Mouse (Mus musculus): Measurements from ENCODE around the gene Rad51b.
"Not testable (repeated sequence)": the region's sequence is repeated elsewhere in the genome, so short reads cannot be mapped to it uniquely, and the experiment has no call there.

Gene Rad51b

GRCm38 (mm10) chr12:79297121-79297576 lies at the start of gene Rad51b:
Rad51b (plus strand) TSS chr12:79297282.
- in situ Hi-C loops (cut with MboI; ENCODE audit: unreplicated experiment in 2 of 2), result no loop called here

GRCm38 (mm10) chr12:79248110-79248509 lies 49.0 kb upstream of the Rad51b start:
- in situ Hi-C loops (cut with MboI; ENCODE audit: unreplicated experiment in 2 of 2), result no loop called here

GRCm38 (mm10) chr12:79253294-79254053 lies 43.6 kb upstream of the Rad51b start:
- in situ Hi-C loops (cut with MboI; ENCODE audit: unreplicated experiment in 2 of 2), result no loop called here

- in situ Hi-C loops (cut with MboI; ENCODE audit: unreplicated experiment in 2 of 2), result no loop called here
These were observed 42.1 kb upstream of the Rad51b start for GRCm38 (mm10) chr12:79254975-79255374.

- in situ Hi-C loops (cut with MboI; ENCODE audit: unreplicated experiment in 2 of 2), result loop anchor here (5.0 kb wide), 1 partner anchor 68 kb away; the partner anchor contains the start of gene Rdh11 (in 2 of the 2)
These were observed 36.9 kb upstream of the Rad51b start for GRCm38 (mm10) chr12:79260154-79260553.

- in situ Hi-C loops (cut with MboI; ENCODE audit: unreplicated experiment in 2 of 2), result loop anchor here (5.0 kb wide), 1 partner anchor 69 kb away; the partner anchor contains the start of gene Rdh11 (in 2 of the 2)
These were observed 36.0 kb upstream of the Rad51b start for GRCm38 (mm10) chr12:79261035-79261434.

GRCm38 (mm10) chr12:79272604-79273003 lies 24.5 kb upstream of the Rad51b start:
- in situ Hi-C loops (cut with MboI; ENCODE audit: unreplicated experiment in 2 of 2), result no loop called here

GRCm38 (mm10) chr12:79279513-79280115 lies 17.5 kb upstream of the Rad51b start:
- in situ Hi-C loops (cut with MboI; ENCODE audit: unreplicated experiment in 2 of 2), result no loop called here

GRCm38 (mm10) chr12:79282595-79282994 lies 14.5 kb upstream of the Rad51b start:
- in situ Hi-C loops (cut with MboI; ENCODE audit: unreplicated experiment in 2 of 2), result no loop called here

- in situ Hi-C loops (cut with MboI; ENCODE audit: unreplicated experiment in 2 of 2), result no loop called here
These were observed 4.2 kb upstream of the Rad51b start for GRCm38 (mm10) chr12:79292874-79293273.

GRCm38 (mm10) chr12:79296126-79296816 lies 811 bp upstream of the Rad51b start, which contains the start of gene Zfyve26:
Zfyve26 (minus strand) TSS chr12:79296304.
- in situ Hi-C loops (cut with MboI; ENCODE audit: unreplicated experiment in 2 of 2), result no loop called here

- in situ Hi-C loops (cut with MboI; ENCODE audit: unreplicated experiment in 2 of 2), result no loop called here
These were observed 978 bp downstream of the Rad51b start for GRCm38 (mm10) chr12:79297884-79298636.

GRCm38 (mm10) chr12:79301802-79302201 lies 4.7 kb downstream of the Rad51b start:
- in situ Hi-C loops (cut with MboI; ENCODE audit: unreplicated experiment in 2 of 2), result no loop called here

GRCm38 (mm10) chr12:79305131-79305530 lies 8.0 kb downstream of the Rad51b start:
- in situ Hi-C loops (cut with MboI; ENCODE audit: unreplicated experiment in 2 of 2), result no loop called here

GRCm38 (mm10) chr12:79306013-79306412 lies 8.9 kb downstream of the Rad51b start:
- in situ Hi-C loops (cut with MboI; ENCODE audit: unreplicated experiment in 2 of 2), result no loop called here

- in situ Hi-C loops (cut with MboI; ENCODE audit: unreplicated experiment in 2 of 2), result no loop called here
These were observed 16.6 kb downstream of the Rad51b start for GRCm38 (mm10) chr12:79313721-79314120.

GRCm38 (mm10) chr12:79317339-79317738 lies 20.3 kb downstream of the Rad51b start:
- in situ Hi-C loops (cut with MboI; ENCODE audit: unreplicated experiment in 2 of 2), result no loop called here

- in situ Hi-C loops (cut with MboI; ENCODE audit: unreplicated experiment in 2 of 2), result no loop called here
These were observed 23.8 kb downstream of the Rad51b start for GRCm38 (mm10) chr12:79320895-79321294.

- in situ Hi-C loops (cut with MboI; ENCODE audit: unreplicated experiment in 2 of 2), result not testable (repeated sequence)
These were observed 25.5 kb downstream of the Rad51b start for GRCm38 (mm10) chr12:79322539-79322938.

- in situ Hi-C loops (cut with MboI; ENCODE audit: unreplicated experiment in 2 of 2), result loop anchor here (25.0 kb wide), 2 partner anchors 1386 to 1561 kb away; no protein-coding TSS in a partner anchor
These were observed 29.2 kb downstream of the Rad51b start for GRCm38 (mm10) chr12:79326236-79326635.

Data from v-Abl transformed pro-B cells (cell line).